Mouse (Mus musculus): ENCODE measurements around the gene Pdlim5. TPM values are rescaled to one million over a fixed set of nuclear protein-coding genes. Genes with fewer than 3 reads are reported as not detected.

Pdlim5 gene
- total RNA-seq, 2 experiments from 2014 or later = 16.7 to 21.0 TPM

DNA sequence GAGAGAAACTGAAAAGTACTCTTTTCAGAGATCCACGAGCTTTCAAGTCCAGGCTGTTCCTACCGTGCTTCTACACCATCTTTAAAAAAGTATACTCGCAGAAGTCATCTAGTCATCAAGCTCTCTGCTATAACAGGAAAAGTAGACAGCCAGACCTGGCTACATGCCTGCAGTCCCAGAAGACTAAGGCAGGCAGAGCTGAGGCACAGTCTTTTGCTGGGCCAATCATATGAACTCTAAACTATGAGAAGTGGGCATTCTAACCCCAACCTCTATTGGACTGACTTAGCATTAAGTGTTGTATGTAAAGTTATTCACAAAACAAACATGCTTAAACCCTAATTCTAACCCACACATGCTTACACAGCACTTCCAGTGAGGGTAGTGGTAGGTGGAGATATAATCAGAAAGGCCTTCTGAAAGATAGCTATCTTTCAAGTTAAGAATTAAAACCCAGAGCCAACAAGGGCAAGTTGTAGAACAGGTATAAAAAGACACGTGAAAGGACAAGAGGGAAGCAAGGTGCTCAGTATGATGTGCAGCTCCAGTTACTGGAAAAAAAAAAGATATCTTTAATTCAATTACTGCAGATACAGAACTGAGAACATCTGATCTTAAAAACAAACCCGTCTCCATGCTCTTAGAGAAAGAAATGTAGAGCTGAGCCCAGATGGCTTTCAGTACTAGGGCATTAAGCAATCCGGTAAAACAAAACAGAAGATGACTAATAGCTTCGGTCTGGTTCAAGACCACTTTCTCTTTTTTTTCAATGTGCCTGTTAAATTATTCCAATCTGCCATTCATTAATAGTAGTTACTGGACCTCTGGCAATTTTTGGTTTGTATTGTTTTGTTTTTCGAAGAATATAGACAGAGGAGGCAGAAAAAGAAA, 50.0 kb downstream of the Pdlim5 start:
- intact Hi-C loops (cut with DNase I) = no loop called here
- DNase-seq (ENCODE audit: low spot score in 2 of 2) = no peak

DNA sequence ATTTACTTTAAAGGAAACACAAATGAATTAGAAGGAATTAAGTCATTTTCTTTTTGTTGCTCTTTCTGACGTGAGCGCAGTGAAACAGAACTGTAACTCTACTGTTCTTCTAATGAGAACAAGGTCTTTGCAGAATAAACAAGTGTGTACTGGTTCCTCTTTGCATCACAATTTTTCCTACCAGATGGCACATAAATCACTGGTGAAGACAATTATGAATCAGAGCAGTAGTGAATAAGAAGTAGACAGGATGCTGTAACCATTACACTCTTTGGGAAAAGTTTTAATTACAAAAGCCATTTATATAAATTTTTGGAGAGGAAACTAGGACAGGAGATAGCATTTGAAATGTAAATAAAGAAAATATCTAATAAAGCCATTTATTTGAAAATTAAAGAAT, 51.7 kb downstream of the Pdlim5 start:
- intact Hi-C loops (cut with DNase I) = no loop called here
- DNase-seq (ENCODE audit: low spot score in 2 of 2) = no peak

DNA sequence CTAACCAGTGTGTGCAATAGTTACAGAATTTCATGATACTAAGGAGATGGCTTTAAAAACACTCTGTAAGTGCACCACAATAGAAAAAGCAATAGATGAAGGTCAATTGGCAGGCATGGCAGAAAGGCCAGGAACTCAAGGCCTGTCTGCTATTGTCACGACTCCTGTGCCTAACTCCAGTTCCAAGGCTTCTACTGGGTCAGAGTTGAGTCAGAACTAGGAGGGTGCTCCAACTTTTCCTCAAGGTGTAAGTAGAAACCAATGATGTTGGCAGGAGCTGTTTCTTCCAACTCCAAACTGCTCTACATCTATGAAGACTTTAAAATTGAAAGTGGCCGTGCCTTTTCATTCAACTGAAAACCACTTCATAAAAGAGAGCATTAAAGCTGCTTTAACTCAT, 54.8 kb downstream of the Pdlim5 start:
- intact Hi-C loops (cut with DNase I) = no loop called here
- DNase-seq (ENCODE audit: low spot score in 2 of 2) = no peak

DNA sequence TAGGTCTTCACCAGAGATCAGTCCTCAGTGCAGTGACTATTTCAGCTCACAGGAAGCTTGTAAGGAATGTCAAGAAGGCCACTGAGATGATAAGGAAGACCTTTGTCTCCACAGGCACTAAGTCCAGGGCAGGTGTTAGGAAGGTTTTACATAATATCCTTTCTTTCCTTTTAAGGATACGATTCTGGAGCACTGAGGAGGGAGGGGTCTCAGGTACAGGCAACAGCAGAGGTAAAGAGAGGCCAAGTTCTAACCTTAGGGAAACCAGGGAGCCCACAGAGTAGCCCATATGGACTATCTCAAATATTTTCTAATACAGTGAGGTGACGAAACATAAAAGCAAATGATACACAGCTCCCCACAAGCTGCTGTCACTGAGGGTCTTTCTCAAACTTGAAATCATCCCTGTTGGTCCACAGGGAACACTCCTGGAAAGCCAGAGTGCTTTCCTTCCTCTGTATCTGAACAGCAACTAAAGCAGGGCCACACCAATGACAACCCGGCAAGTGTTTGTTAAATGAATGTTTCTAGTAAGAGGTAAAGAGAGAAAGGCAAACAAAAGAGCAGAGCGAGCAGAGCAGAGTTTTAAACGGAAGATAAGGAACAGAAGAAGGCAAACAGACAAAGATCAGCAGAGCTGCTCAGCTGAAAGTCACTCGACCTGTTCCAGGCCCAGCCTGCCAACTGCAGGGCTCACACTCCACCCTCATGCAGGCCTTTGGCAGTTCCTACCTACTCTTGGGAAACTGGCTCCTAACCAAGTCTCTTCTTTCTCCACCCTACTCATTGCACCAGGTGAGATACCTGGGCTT, 55.9 kb downstream of the Pdlim5 start:
- no peak for DNase-seq (ENCODE audit: low spot score in 2 of 2)
- intact Hi-C loops (cut with DNase I) = no loop called here

DNA sequence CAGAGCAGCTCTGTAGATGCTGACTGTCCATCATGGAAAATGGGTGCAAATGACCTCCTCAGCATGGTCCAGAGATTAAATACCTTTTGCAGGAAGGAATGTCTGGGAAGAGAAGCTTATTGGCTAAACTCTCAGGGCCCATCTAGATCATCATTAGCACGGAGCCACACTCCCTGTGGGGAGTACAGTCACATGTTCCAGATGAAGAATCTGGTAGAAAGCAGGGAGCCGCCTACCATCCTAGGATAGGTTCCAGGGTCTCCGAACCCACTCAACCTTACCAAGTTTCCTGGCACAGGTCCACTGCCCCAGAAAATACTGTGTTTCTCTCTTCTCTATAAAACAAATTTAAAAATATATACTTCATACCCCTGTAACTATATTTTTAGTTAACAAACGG, 57.4 kb downstream of the Pdlim5 start:
- DNase-seq (ENCODE audit: low spot score in 2 of 2) = no peak
- intact Hi-C loops (cut with DNase I) = no loop called here

DNA sequence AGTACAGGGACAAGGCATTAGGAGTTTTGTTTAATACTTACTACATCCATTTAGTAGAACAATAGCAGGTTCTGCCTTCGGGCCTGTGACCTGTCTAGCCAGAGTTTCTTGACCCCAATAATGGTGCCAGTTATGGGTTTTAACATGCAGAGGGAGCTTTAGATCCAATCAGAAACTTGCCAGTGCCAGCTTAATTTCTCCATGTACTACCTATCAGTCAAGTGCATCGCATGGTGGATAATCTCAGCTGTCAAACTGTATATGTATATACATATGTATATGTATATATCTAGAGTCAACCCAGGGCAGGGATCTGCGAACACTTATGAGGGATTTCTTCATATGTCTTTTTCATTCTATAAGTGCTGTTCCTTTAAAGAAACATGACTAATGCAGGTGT, 61.0 kb downstream of the Pdlim5 start:
- DNase-seq (ENCODE audit: low spot score in 2 of 2) = no peak
- intact Hi-C loops (cut with DNase I) = no loop called here

DNA sequence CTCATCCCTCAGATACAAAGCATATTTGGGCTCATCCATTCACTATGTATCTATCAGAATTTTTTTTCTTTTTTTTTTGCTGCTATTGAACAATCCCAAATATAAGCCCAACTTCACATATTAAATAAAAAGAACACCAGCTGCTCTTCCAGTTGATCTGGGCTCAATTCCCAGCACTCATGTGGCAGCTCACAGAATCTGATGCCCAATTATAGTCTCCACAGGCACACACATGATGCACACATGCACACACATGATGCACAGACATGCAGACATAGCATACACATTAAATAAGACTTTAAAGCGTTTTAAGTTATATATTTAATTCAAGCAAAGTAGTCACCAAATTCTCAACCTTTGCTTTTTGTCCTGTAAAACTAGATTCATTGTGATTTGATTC, 62.0 kb downstream of the Pdlim5 start:
- intact Hi-C loops (cut with DNase I) = no loop called here
- no peak for DNase-seq (ENCODE audit: low spot score in 2 of 2)

DNA sequence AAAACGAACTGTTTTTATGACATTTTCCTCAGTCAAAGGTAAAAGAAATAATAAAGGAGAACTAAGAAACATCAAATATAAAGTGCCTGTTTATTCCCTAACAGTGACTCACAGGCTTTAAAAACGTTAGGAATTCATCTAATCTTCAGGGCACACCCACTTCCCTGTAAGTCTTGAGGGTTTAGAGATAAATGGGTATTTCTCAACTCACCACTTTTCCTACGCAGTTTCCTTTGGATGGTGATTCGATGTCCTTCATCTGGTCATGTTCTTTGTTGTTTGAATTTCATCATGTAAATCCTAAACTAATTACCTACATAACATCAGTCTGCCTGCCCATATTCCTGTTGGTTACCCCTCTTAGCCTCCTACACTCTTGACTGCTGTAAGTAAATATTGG, 62.8 kb downstream of the Pdlim5 start:
- intact Hi-C loops (cut with DNase I) = no loop called here
- DNase-seq (ENCODE audit: low spot score in 2 of 2) = no peak

DNA sequence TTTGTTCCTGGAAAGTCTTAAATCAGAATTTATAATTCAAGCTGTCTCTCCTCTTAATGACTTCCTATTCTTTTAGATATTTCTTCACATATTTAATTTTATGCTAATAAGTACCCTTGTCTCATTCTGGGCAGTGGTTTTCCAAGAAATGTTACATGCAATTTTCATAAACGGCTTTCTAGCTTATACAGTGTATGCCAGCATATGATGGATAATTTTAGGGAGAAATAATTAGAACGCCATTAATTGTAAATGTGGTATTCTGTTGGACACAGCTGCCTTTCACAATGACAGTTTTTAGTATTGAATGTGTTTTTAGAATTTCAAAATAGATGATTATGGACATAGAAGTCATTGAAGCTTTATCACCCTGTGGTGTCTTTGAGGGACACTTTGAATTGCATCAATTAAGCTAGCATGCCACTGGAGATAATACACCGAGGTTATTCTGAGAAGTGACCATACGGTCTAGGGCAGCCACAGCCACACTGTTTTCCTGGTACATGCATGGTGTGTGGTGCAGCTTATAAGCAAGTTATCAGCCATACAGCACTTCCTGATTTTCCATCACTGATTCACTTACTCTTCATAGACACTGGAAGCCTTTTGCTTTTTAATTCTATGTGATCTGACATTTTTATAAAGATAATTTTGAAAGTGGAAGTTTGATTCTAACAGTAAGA, 63.5 kb downstream of the Pdlim5 start:
- DNase-seq (ENCODE audit: low spot score in 2 of 2) = no peak
- intact Hi-C loops (cut with DNase I) = no loop called here

DNA sequence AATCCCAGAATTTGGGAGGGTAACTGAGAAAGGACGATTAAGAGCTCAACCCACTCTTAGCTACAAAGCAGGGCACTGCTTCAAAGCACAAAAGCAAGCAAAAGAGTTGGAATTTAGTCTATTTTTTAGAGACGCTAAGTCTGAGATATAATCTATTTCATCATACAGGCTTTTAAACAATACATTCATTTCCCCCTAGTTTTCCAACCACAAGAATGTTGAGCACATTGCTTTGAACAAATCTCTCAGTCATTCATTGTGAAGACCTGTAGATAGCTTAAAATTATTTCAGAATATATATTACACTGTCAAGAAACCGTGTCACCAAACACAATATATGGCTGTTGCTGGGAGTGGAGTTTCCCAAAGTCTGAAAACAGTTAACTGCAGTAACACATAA, 65.1 kb downstream of the Pdlim5 start:
- DNase-seq (ENCODE audit: low spot score in 2 of 2) = no peak
- intact Hi-C loops (cut with DNase I) = no loop called here

DNA sequence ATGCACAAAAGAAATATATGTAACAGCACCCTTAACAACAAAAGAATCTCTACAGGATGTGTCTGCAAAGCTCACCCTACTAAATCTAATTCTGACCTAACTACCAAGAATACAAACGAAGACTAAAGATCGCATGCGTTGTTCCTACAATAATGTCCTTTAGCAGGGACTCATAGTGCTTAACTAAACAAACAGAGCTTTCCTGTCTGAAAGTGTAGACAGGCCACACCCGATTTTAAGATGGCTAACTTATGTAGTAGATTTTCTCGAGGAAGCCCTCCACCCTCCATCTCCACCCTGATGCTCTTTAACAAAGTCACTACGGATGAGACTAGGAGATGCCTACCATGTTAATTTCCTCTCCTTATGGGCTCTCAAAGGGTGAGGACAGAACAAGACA, 71.9 kb downstream of the Pdlim5 start:
- DNase-seq (ENCODE audit: low spot score in 2 of 2) = no peak
- intact Hi-C loops (cut with DNase I) = no loop called here

DNA sequence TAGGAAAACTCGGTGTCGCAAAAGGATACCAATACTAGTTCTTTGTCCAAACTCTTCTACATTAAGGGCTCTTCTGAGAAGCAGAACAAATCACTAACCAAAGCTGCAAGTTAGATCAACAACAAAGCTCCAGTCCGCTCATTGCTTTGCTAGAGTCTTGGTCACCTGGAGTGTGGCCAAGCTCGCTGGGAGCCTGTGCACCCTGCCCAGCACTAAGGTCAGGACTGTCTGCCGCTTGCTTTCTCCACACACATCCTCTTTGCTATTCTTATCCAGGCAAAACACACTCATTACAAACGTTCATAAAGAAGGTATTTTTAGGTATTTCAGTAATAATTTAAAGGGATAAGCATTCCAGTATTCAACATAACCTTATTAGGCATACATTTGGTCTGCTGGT, 73.6 kb downstream of the Pdlim5 start:
- intact Hi-C loops (cut with DNase I) = no loop called here
- no peak for DNase-seq (ENCODE audit: low spot score in 2 of 2)

DNA sequence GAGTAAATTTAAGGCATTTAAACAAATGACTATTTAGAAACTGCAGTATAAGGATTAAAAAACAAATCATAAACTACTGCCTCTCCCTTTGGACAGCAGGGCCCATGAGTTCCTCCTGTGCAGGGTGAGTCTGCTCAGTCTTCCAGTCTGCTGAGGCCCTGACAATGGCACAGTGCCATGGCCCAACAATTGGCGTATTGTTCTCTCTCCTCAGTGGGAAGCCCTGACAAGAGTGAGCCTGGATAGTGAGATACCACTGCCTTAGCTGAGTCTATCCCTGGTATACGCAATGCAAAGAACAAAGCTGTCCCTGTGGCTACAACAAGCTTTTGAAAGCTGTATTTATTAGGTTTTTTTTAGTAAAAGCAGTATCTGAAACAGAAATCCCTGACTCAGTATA, 77.3 kb downstream of the Pdlim5 start:
- DNase-seq (ENCODE audit: low spot score in 2 of 2) = peak; percentile 17 to 54
- intact Hi-C loops (cut with DNase I) = no loop called here

DNA sequence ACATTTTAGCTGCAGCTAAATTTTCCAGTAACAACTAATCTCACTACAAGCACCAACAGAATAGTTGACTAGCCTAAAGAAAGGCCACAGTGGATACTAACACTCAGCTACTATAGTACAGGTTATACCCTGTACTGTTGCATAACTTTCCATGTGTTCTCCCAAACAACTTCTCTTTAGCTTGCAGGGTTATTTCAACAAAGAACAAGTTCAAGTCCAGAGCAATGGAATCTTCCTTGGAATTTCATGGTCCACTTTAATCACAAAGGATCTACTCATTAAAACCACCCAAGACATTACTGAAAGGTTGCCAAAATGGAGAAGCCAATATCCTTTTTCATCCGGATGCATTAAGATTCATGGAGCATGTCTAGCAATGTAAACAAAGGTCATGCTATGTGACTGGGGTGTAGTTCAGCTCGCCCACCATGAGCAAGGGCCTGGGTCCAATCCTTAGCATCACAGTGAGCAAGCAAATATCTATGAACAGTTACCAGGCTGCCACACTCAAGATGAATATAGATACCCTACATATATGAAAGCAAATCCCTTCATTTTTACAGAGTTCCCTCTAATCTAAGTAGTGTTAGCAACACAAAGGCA, 79.3 kb downstream of the Pdlim5 start:
- intact Hi-C loops (cut with DNase I) = no loop called here
- no peak for DNase-seq (ENCODE audit: low spot score in 2 of 2)

DNA sequence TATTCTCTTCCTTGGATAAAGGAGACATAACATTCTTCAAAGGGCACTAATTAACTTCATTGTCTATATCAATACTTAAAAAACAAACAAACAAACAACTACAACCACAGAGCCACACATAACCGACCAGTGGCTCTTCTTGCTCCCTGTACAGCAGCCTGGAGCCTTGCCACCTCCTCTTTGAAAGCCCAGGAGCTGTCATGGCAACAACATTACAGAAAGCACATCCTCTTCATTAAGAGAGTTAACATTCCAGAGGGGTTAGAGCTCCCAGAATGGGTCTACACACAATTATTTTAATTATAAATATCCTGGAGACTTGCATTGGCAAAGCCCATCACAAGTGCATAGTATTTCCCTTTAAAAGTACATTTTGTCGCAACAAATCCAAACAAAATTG, 84.4 kb downstream of the Pdlim5 start:
- intact Hi-C loops (cut with DNase I) = loop anchor here (5.0 kb wide), 1 partner anchor 81 kb away; no protein-coding TSS in a partner anchor
- DNase-seq (ENCODE audit: low spot score in 2 of 2) = no peak

DNA sequence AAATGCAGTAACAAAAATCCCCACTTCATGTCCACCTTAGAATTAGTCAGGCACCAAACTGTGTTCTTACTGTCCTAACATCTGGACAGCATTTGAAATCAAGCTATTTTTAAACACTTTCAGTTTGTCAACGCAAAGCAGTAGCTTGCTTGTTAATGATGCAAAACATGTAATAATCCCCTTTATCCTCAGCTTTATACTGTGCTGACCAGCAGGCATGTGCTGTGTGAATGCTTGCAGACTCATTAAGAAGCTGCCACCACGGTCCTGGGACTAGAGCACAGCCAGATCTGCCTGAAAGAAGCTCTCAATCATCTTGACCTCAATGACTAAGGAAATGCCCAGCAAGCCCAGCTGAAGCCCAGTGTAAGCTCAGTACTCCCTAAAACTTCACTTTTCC, 85.0 kb downstream of the Pdlim5 start:
- intact Hi-C loops (cut with DNase I) = loop anchor here (5.0 kb wide), 1 partner anchor 82 kb away; no protein-coding TSS in a partner anchor
- no peak for DNase-seq (ENCODE audit: low spot score in 2 of 2)

DNA sequence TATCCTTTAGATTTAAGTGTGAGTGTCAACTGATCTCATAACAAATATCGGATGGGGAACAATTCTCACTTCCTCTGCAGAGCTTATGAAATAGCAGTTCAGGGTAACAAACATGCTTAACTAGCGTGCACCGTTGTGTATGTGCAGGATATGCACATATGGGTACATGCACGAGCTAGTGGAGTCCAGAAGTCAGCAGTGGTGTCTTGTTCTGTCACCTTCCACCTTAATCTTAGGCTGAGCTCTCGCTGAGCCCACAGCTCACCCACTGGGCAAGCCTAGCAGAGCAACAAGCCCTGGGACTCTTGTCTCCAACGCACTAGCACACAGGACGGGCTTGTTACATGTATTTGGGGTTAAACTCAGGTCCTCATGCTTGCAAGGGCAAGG, 100.2 kb downstream of the Pdlim5 start:
- intact Hi-C loops (cut with DNase I) = loop anchor here (2.0 kb wide), 2 partner anchors 148 to 182 kb away; no protein-coding TSS in a partner anchor
- DNase-seq (ENCODE audit: low spot score in 2 of 2) = no peak

DNA sequence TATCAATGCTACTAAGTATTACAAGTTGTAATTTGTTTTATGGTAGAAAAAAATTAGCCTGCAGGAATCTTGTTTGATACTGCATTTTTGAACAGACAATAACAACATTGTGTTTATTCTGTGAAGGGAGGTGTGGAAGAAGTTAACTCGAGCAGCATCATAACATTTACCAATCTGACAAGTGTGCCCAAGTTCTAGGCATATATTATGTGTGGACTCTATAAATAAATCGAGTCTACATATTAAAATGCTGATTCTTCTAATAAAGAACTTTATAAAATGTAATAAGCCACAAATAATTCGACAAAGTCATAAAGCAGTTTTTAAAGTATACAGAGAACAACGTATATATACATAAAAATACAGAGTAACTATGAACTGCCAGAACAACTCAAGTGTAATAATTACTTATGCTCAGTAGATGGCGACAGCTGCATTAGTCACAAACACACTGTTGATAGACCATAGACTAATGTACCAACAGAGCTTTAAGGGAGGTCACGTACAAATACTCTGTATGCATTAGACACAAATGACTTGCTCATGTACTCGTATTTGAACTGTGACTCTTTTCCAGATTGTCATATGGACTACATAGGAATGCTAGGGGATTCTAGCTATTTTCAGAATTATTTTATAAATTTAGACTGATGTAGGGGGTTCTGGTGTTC, 100.7 kb downstream of the Pdlim5 start:
- DNase-seq (ENCODE audit: low spot score in 2 of 2) = no peak
- intact Hi-C loops (cut with DNase I) = loop anchor here (2.0 kb wide), 2 partner anchors 148 to 182 kb away; no protein-coding TSS in a partner anchor

DNA sequence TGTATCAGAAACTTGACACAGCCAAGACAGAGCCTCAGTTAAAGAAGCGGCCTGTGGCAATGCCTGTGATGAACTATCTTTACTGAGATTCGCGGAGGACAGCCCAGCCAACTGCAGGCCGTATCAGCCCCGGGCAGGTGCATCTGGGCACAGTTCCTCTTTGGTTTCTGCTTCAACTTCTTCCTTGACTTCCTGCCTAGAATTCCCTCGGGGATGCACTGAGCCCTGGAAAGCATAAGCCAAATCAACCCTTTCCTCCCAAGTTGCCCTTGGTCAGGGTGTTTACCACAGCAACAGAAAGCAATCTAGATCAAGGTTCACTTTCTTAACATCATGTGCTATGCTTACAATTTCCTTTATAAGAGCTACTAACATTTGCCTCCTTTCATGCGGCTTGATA, 101.9 kb downstream of the Pdlim5 start:
- intact Hi-C loops (cut with DNase I) = no loop called here
- no peak for DNase-seq (ENCODE audit: low spot score in 2 of 2)
